Mouse (Mus musculus): ENCODE measurements at regions not wholly inside any gene's neighbourhood (a gene's known extent, or its start where the extent isn't known, plus 50 kb on each side); places are given as distances from the start of the nearest gene placed in this dataset.

- TF ChIP-seq CTCF (IDR thresholded peaks at IDR 0.05; ENCODE audit: extremely low read depth, insufficient read depth, low read length), result no peak
- TF ChIP-seq POLR2A (IDR thresholded peaks at IDR 0.05; ENCODE audit: extremely low read depth, insufficient read depth, low read length), result no peak
Measured at GRCm38 (mm10) chr5:100982573-100982936, 137.0 kb downstream of the Gpat3 start.
